Mouse (Mus musculus) spleen, embryonic (tissue): ENCODE results near the gene Wfdc1.

Experiments used
- CTCF ChIA-PET: fragments of 350-600 bp; sonication (Branson Sonifier 250); formaldehyde crosslinking; loops from one replicate; lab custom pipeline; 2022; lab: Charles Lee

Wfdc1 gene

GRCm38 (mm10) chr8:119679184-119679583, 13.0 kb downstream of the Wfdc1 start:
- CTCF ChIA-PET: interaction anchor here (0.6 kb wide), 1 partner anchor 55 kb away, joined by 8 read pairs; no protein-coding TSS in a partner anchor

DNA sequence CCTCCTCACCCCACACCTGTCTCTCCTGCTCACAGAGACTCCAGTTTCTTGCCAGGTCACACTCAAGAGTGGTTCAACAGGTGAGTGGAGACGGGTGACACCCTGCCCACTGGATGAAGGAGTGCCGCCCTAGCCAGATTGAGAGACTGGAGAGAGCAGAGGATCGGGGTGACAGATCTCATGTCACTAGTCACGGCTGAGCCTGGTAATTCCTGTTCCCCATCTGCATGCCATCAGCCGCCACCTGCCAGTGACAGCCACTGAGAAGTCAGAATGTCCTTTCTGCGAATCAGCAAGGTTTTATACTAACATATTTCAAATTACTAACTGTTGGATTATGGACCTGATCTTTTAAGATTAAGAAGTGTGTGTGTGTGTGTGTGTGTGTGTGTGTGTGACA, 24.4 kb downstream of the Wfdc1 start:
- CTCF ChIA-PET: no interaction called here

- CTCF ChIA-PET: interaction anchor here (0.5 kb wide), 1 partner anchor 39 kb away, joined by 5 read pairs; no protein-coding TSS in a partner anchor
Measured at GRCm38 (mm10) chr8:119691989-119692388, 25.8 kb downstream of the Wfdc1 start.

- CTCF ChIA-PET: interaction anchor here (0.7 kb wide), 1 partner anchor 31 kb away, joined by 13 read pairs; no protein-coding TSS in a partner anchor
Measured at GRCm38 (mm10) chr8:119694696-119695095, 28.5 kb downstream of the Wfdc1 start.

GRCm38 (mm10) chr8:119697163-119697562, 31.0 kb downstream of the Wfdc1 start:
- CTCF ChIA-PET: interaction anchor here (0.5 to 0.7 kb wide), 2 partner anchors 145 to 274 kb away, joined by 3 to 4 read pairs; no protein-coding TSS in a partner anchor

- CTCF ChIA-PET: interaction anchor here (0.6 to 2.4 kb wide), 2 partner anchors 79 to 160 kb away, joined by 8 to 11 read pairs; partner anchors contain the start of gene Tldc1
Measured at GRCm38 (mm10) chr8:119698960-119699359, 32.8 kb downstream of the Wfdc1 start.

GRCm38 (mm10) chr8:119699549-119700134, 33.5 kb downstream of the Wfdc1 start, which contains the start of gene Atp2c2:
TSS of gene Atp2c2 (plus strand) at chr8:119700009.
- CTCF ChIA-PET: interaction anchor here (2.4 kb wide), 1 partner anchor 79 kb away, joined by 8 read pairs; the partner anchor contains the start of gene Tldc1

DNA sequence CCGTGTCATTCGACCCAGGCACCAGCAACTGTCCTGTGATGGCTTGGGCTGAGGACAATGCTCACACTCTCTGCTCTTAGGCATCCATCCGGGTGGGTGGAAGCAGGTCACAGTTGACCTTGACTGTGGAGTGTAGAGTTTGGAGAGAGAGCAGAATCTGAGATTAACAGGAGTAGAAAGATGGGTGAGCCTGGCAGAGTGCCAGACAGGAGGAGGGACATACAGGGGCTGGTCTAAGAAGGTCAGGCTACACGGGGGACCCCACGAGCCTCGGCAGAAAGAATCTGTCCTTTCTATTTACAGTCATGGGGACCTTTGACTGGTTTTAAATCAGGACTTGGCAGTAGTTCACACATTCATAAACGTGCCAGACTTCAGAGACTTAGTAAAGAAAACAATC, 36.8 kb downstream of the Wfdc1 start:
- CTCF ChIA-PET: no interaction called here

GRCm38 (mm10) chr8:119707146-119707545, 41.0 kb downstream of the Wfdc1 start:
- CTCF ChIA-PET: no interaction called here

DNA sequence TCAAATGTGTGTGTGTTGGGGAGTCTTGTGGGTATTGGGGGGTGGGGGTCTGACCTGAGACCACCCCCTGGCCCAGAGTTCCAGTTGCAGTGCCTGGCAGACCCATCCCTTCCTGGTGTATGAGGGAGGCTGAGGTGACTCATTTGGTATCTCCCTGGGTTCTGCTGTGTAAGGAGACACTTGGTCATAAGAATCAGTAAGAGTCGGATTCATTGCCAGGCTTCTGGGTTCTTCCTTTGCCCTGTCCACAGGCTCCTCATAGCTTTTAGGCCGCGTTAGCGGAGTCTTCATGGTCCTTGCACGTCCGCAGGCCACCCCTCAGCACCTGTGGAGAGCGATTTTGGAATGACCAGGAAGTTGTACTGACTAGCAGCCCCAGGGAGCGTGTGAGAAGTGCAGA, 42.3 kb downstream of the Wfdc1 start:
- CTCF ChIA-PET: no interaction called here

DNA sequence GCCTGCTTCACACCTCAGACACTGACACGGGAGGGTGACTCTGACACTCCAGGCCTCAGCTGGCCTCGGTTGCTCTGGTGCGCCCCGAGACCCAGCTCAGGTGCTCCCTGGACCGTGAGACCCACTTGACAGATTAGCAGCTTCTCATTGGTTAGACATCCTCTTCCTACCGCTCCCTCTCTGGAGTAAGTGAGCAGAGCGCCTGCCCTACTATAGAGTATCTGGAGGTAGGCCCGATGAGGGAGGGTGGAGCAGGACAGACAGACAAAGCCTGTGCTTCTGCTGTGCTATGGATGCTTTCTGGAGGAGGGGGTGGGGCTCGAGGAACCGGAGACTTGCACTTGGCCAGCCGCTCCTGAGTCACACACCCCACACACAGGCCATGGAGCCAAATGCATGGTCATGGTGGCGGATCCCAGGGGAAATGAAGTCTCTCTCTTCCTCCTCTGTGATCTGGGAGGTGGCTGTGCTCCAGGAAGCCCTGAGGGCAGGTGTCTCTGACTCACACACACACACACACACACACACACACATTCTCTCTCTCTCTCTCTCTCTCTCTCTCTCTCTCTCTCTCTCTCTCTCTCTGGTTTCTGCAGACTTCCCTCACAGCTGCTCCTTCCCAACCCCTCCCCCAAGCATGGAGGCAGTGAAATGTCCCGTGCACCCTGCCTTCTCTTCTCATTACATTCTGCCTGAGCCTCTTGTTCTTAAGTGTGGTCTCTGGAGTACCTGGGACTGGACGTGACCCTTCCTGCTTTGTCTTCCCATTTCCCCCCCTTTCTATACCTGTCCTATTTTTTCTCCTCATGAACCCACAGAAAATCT, 42.9 kb downstream of the Wfdc1 start:
- CTCF ChIA-PET: no interaction called here

- CTCF ChIA-PET: no interaction called here
Measured at GRCm38 (mm10) chr8:119709703-119710093, 43.5 kb downstream of the Wfdc1 start.

- CTCF ChIA-PET: no interaction called here
Measured at GRCm38 (mm10) chr8:119712226-119712625, 46.1 kb downstream of the Wfdc1 start.

DNA sequence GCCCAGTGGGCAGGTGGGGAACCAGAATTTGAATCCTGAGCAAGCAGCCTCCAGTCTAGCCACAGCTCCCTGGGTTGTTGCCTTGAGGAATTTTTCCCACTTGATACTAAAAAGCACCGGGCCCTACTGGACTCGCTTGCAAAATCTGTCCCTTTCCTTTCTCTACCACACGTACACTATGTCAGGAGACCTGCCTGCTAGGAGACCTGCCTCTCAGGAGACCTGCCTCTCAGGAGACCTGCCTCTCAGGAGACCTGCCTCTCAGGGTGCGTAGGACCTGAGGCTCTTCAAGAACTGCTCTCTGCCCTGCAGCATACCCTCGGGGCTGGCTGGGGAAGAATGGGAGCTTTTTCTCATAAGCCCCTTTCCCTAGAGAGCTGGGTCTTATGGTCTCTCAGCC, 47.3 kb downstream of the Wfdc1 start:
- CTCF ChIA-PET: no interaction called here

DNA sequence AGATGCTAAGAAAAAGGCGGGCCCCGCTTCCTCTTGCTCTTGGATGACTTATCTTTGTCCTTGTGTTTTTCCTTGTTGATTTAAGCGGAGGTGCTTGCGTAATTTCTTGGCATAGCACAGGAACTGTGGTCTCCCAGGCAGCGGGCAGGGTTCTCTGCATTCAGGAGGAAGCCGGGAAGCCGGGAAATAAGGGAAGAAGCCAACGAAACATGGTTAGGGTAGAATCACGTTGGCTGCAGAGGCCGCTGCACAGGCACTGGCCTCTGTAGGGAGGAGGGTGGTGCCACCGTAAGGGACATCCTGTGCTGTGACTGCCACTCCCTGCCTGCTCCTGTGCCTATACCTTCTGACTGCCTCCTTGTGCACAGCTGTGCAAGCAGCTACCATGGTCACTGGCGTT, 49.1 kb downstream of the Wfdc1 start:
- CTCF ChIA-PET: no interaction called here

- CTCF ChIA-PET: no interaction called here
Measured at GRCm38 (mm10) chr8:119716730-119717299, 50.6 kb downstream of the Wfdc1 start.

DNA sequence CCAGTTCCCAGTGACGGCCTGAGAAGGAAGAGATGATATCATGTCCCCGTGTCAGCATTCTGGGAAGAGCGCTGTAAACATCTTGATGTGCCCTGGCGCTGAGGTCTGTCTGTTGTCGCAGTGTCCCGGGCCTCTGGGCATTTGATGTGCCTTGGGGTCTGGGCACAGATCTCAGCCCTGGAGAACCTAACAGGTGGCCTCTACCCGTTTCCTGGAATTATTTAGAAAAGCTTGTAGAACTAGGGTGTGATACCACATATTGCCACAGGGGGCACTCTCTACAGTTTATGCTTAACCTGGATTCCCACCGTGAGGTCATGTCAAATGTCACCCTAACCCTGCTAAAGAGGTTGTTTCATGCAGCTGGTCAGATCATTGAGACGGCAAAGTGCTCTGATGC, 51.6 kb downstream of the Wfdc1 start:
- CTCF ChIA-PET: no interaction called here

- CTCF ChIA-PET: no interaction called here
Measured at GRCm38 (mm10) chr8:119719011-119719501, 52.9 kb downstream of the Wfdc1 start.

DNA sequence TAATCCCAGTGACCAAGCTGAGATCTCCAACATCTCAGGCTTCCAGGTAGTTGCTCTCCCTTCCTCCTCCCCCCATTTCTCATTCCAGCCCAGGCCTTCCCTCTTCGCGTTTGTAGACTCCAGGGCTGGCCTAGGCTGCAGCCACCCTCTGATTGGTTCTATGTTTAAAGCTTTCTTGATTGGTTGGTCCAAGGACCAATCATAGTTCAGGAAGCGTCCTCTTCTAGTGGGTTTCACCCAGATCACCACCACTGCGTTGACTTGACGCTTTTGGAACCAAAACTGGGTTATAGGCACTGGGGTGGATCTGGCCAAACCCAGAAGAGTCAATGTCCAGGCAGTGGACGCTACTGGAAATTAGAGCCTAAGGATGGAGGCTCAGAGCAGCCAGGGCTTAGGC, 56.2 kb downstream of the Wfdc1 start:
- CTCF ChIA-PET: interaction anchor here (0.6 kb wide), 1 partner anchor 1100 kb away, joined by 7 read pairs; no protein-coding TSS in a partner anchor

GRCm38 (mm10) chr8:119723676-119724075, 57.5 kb downstream of the Wfdc1 start:
- CTCF ChIA-PET: no interaction called here

- CTCF ChIA-PET: no interaction called here
Measured at GRCm38 (mm10) chr8:119724596-119724995, 58.4 kb downstream of the Wfdc1 start.

DNA sequence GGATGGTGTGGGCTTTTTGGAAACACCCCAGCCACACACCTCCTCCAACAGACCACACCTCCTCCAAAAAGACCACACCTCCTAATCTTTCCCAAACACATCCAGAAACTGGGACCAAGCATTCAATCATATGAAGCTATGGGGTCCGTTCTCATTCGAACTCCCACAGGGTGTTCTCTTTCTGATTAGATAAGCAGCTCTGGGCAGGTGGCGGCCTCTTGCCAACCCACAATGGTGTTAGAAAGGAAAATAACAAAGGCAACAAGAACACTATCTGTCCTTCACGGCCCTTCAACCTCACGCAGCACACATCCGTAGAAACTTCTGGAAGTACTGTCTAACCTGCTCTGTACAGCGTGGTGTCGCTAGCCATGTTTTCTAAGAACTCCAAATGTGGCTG, 60.9 kb downstream of the Wfdc1 start:
- CTCF ChIA-PET: interaction anchor here (0.6 kb wide), 1 partner anchor 247 kb away, joined by 4 read pairs; no protein-coding TSS in a partner anchor
